Mouse (Mus musculus) cerebellum, adult 11-12 months (tissue): ENCODE results near the gene Cyp2a5.
"Not testable (repeated sequence)": the region's sequence is repeated elsewhere in the genome, so short reads cannot be mapped to it uniquely, and the experiment has no call there.

ENCODE experiments used
- DNase-seq: peaks from one replicate; pipeline ENCODE4 v3.0.0; 2022

Gene Cyp2a5

GRCm38 (mm10) chr7:26835059-26835458 is at the start of gene Cyp2a5:
TSS of gene Cyp2a5 (plus strand) at chr7:26835305.
- DNase-seq = not testable (repeated sequence)

GRCm38 (mm10) chr7:26786013-26786412 is 49.1 kb upstream of the Cyp2a5 start:
- DNase-seq = not testable (repeated sequence)

GRCm38 (mm10) chr7:26789984-26790383 is 45.1 kb upstream of the Cyp2a5 start:
- no peak for DNase-seq

- DNase-seq = no peak
These were observed 35.0 kb upstream of the Cyp2a5 start for GRCm38 (mm10) chr7:26800104-26800503.

- DNase-seq = no peak
These were observed 34.1 kb upstream of the Cyp2a5 start for GRCm38 (mm10) chr7:26800996-26801395.

- DNase-seq = no peak
These were observed 26.5 kb upstream of the Cyp2a5 start, which contains the start of gene Cyp2g1 for GRCm38 (mm10) chr7:26808592-26808991. TSS of gene Cyp2g1 (plus strand) at chr7:26808892.

GRCm38 (mm10) chr7:26831556-26832292 is 3.4 kb upstream of the Cyp2a5 start:
- not testable (repeated sequence) for DNase-seq

GRCm38 (mm10) chr7:26832668-26833067 is 2.4 kb upstream of the Cyp2a5 start:
- DNase-seq = not testable (repeated sequence)

GRCm38 (mm10) chr7:26843400-26843799 is 8.3 kb downstream of the Cyp2a5 start:
- DNase-seq = not testable (repeated sequence)

GRCm38 (mm10) chr7:26850063-26850462 is 15.0 kb downstream of the Cyp2a5 start:
- not testable (repeated sequence) for DNase-seq

GRCm38 (mm10) chr7:26878581-26878980 is 43.5 kb downstream of the Cyp2a5 start:
- not testable (repeated sequence) for DNase-seq

- DNase-seq = not testable (repeated sequence)
These were observed 45.5 kb downstream of the Cyp2a5 start for GRCm38 (mm10) chr7:26880600-26880999.
